Mouse (Mus musculus): ENCODE results near the gene Homer2.
A peak's percentile ranks its signal among the peaks of the same experiment; 100 is the strongest.

The Homer2 gene

DNA sequence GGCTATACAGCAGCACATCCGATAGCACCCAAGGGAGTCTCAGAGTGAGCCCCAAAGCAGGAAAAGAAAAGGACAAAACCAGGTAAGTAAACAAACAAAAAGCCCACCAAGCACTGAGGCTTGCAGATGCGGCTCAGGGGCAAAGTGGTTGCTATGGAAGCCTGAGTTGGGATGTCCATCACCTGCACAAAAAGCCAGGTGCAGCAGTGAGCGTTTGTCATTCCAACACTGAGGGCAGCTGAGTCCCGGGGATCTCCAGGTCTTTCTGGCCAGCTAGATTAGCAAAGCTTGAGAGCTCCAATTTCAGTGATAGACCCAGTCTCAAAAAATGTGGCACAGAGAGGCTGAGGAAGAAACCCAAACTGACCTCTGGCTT, 149.4 kb downstream of the Homer2 start:
- no peak for DNase-seq

DNA sequence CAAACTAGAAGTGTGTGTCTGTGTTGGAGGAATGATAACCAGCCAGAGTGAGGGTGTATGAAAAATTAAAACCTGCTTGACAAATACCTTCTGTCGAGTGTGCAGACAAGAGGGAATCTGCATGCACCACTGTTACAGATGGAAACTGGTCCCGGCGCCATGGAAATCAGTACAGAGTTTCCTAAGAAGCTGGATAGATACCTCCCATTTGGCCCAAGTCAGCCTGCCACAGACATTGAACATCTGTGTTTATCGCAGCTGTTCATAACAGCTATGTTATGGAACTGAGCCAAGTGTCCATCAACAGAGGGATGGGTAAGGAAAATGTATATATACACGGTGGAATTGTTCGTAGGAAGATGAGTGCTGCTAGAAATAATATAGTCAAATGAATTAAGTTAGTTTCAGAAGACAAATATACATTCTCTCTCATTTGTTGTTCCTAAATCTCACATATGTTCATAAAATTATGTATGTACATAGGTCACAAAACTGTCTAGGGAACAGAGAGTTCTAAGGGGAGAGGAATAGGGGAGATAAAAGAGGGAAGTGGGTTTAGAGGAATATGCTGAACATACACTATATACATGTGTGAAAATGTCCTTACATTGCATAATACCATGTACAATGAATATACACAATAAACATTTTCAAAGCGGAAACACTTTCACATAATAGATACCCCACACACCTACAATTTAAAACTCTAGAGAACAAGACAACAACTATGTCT, 149.9 kb downstream of the Homer2 start:
- DNase-seq: no peak

DNA sequence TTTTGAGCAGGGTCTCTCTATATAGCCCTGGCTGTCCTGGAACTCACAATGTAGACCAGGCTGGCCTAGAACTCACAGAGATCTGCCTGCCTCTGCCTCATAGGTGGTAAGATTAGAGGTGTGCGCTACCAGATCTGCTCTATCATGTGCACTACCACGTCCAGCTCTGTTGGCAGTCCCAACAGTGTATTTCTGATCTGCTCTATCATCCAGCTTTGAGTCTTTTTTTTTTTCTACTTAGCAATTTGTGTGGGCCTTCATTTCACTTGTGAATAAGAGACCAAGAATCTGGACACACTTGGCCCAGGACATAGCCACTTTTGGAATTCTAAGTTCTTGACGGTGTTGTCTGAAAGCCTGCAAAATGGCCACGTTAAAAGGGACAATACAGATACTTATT, 150.5 kb downstream of the Homer2 start:
- no peak for DNase-seq

DNA sequence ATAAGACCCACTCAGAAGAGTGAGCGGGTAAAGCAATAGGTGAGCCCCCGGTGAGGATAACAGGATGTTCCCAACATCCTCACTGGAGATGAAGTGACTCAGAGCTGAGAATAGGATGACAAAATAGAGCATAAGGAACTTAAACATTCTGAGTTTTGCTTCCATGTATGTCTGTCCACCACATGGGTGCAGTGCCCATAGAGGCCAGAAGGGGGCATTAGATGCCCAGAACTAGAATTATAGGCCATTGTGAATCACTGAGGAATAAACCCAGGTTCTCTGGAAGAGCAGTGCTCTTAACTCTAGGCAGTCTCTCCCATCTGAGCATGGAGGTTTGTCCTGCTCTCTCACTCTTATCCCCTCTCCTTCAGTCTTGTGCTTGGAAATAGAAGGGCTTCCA, 153.0 kb downstream of the Homer2 start:
- DNase-seq: peak; percentile 54

DNA sequence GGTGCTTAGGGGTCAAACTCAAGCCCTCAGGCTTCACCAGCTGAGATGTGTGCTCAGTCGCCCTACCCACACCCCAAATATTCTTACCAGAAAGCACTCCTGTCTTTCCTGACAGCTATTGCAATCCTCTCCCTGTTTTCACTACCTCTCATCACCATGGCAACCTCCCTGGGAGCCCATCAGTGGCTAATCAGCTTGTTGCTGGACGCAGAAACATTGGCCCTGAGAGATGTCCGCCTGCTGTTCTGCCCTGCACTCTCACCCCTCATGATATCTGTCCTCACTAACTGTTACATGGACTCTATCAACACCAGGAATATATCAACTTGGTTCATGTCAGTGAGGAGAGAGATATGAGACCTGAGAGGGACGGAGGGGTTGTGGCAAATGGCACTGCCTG, 153.7 kb downstream of the Homer2 start:
- DNase-seq: no peak

Measured in retina, postnatal 1 day (tissue).